Mouse (Mus musculus): ENCODE data around the gene Zfp787. TPM values are rescaled to one million over a fixed set of nuclear protein-coding genes. Genes with fewer than 3 reads are reported as not detected.

The Zfp787 gene
- polyA plus RNA-seq, 1 experiment, result 38.4 TPM

- TF ChIP-seq POLR2A (IDR thresholded peaks at IDR 0.05; ENCODE audit: borderline replicate concordance, extremely low read depth, low read depth, low read length) (no peak), CTCF (IDR thresholded peaks at IDR 0.05; ENCODE audit: insufficient read depth, low read length) (no peak)
- Histone ChIP-seq H3K4me3 (replicated peaks; ENCODE audit: extremely low read depth, low read depth, low read length) (no peak overlapping the region), H3K4me1 (ENCODE audit: control insufficient read depth, insufficient read depth, low read length) (peaks cover 6% of the 10 kb centered on the region)
- no peak for DNase-seq
- 47% methylated on average over 9 of the region's 9 CpGs for WGBS
Measured at GRCm38 (mm10) chr7:6170391-6170790, 14.6 kb upstream of the Zfp787 start.

- WGBS, result 41% methylated on average over 3 of the region's 3 CpGs
- Histone ChIP-seq H3K4me3 (replicated peaks; ENCODE audit: extremely low read depth, low read depth, low read length) (no peak overlapping the region), H3K4me1 (ENCODE audit: control insufficient read depth, insufficient read depth, low read length) (peaks cover 4% of the 10 kb centered on the region)
- TF ChIP-seq POLR2A (IDR thresholded peaks at IDR 0.05; ENCODE audit: borderline replicate concordance, extremely low read depth, low read depth, low read length) (no peak), CTCF (IDR thresholded peaks at IDR 0.05; ENCODE audit: insufficient read depth, low read length) (no peak)
- DNase-seq, result no peak
Measured at GRCm38 (mm10) chr7:6169403-6169802, 13.6 kb upstream of the Zfp787 start.

GRCm38 (mm10) chr7:6164671-6165070 lies 8.9 kb upstream of the Zfp787 start:
- DNase-seq, result no peak
- 50% methylated on average over 5 of the region's 5 CpGs for WGBS
- Histone ChIP-seq H3K4me3 (replicated peaks; ENCODE audit: extremely low read depth, low read depth, low read length) (no peak overlapping the region), H3K4me1 (ENCODE audit: control insufficient read depth, insufficient read depth, low read length) (peaks cover 2% of the 10 kb centered on the region; the same call in 1 of the 2 replicates)
- no peak for TF ChIP-seq CTCF (IDR thresholded peaks at IDR 0.05; ENCODE audit: insufficient read depth, low read length)
- TF ChIP-seq POLR2A (IDR thresholded peaks at IDR 0.05; ENCODE audit: borderline replicate concordance, extremely low read depth, low read depth, low read length), result no peak

- DNase-seq, result no peak
- WGBS, result 64% methylated on average over 4 of the region's 4 CpGs
- Histone ChIP-seq H3K4me3 (replicated peaks; ENCODE audit: extremely low read depth, low read depth, low read length) (no peak overlapping the region), H3K4me1 (ENCODE audit: control insufficient read depth, insufficient read depth, low read length) (peaks cover 2% of the 10 kb centered on the region; the same call in 1 of the 2 replicates)
- TF ChIP-seq CTCF (IDR thresholded peaks at IDR 0.05; ENCODE audit: insufficient read depth, low read length) (no peak), POLR2A (IDR thresholded peaks at IDR 0.05; ENCODE audit: borderline replicate concordance, extremely low read depth, low read depth, low read length) (no peak)
Measured at GRCm38 (mm10) chr7:6162172-6162571, 6.4 kb upstream of the Zfp787 start.

GRCm38 (mm10) chr7:6161541-6161940 lies 5.7 kb upstream of the Zfp787 start:
- TF ChIP-seq CTCF (IDR thresholded peaks at IDR 0.05; ENCODE audit: insufficient read depth, low read length) (no peak), POLR2A (IDR thresholded peaks at IDR 0.05; ENCODE audit: borderline replicate concordance, extremely low read depth, low read depth, low read length) (no peak)
- peaks cover 6% of the 10 kb centered on the region for H3K4me1 ChIP-seq (ENCODE audit: control insufficient read depth, insufficient read depth, low read length)
- no peak for DNase-seq
- H3K4me3 ChIP-seq (replicated peaks; ENCODE audit: extremely low read depth, low read depth, low read length), result no peak overlapping the region
- 40% methylated on average over 3 of the region's 3 CpGs for WGBS

GRCm38 (mm10) chr7:6159604-6160003 lies 3.8 kb upstream of the Zfp787 start:
- TF ChIP-seq POLR2A (IDR thresholded peaks at IDR 0.05; ENCODE audit: borderline replicate concordance, extremely low read depth, low read depth, low read length) (no peak), CTCF (IDR thresholded peaks at IDR 0.05; ENCODE audit: insufficient read depth, low read length) (no peak)
- no peak for DNase-seq
- peaks cover 6% of the 10 kb centered on the region for H3K4me1 ChIP-seq (ENCODE audit: control insufficient read depth, insufficient read depth, low read length)
- no peak overlapping the region for H3K4me3 ChIP-seq (replicated peaks; ENCODE audit: extremely low read depth, low read depth, low read length)
- 82% methylated on average over 3 of the region's 3 CpGs for WGBS

- WGBS, result 41% methylated on average over 1 of the region's 1 CpGs
- TF ChIP-seq POLR2A (IDR thresholded peaks at IDR 0.05; ENCODE audit: borderline replicate concordance, extremely low read depth, low read depth, low read length), result no peak
- TF ChIP-seq CTCF (IDR thresholded peaks at IDR 0.05; ENCODE audit: insufficient read depth, low read length), result no peak
Measured at GRCm38 (mm10) chr7:6157479-6157878, 1.7 kb upstream of the Zfp787 start.

GRCm38 (mm10) chr7:6156901-6157472 lies 1.2 kb upstream of the Zfp787 start:
- Histone ChIP-seq H3K4me3 (replicated peaks; ENCODE audit: extremely low read depth, low read depth, low read length) (no peak overlapping the region), H3K4me1 (ENCODE audit: control insufficient read depth, insufficient read depth, low read length) (peaks cover 16% of the 10 kb centered on the region)
- no peak for TF ChIP-seq CTCF (IDR thresholded peaks at IDR 0.05; ENCODE audit: insufficient read depth, low read length)
- no peak for TF ChIP-seq POLR2A (IDR thresholded peaks at IDR 0.05; ENCODE audit: borderline replicate concordance, extremely low read depth, low read depth, low read length)
- DNase-seq, result no peak
- 33% methylated on average over 9 of the region's 9 CpGs for WGBS

More at GRCm38 (mm10) chr7:6157479-6157878, 1.7 kb upstream of the Zfp787 start:
- H3K4me3 ChIP-seq (replicated peaks; ENCODE audit: extremely low read depth, low read depth, low read length), result no peak overlapping the region
- no peak for DNase-seq
- H3K4me1 ChIP-seq (ENCODE audit: control insufficient read depth, insufficient read depth, low read length), result peaks cover 15% of the 10 kb centered on the region

GRCm38 (mm10) chr7:6155031-6155872 lies 545 bp downstream of the Zfp787 start:
- Histone ChIP-seq H3K4me3 (replicated peaks; ENCODE audit: extremely low read depth, low read depth, low read length) (peak overlapping the region; percentile 72), H3K4me1 (ENCODE audit: control insufficient read depth, insufficient read depth, low read length) (peaks cover 23% of the 10 kb centered on the region)
- TF ChIP-seq CTCF (IDR thresholded peaks at IDR 0.05; ENCODE audit: insufficient read depth, low read length), result no peak
- TF ChIP-seq POLR2A (IDR thresholded peaks at IDR 0.05; ENCODE audit: borderline replicate concordance, extremely low read depth, low read depth, low read length), result peak; percentile 45; the same call in 1 of the 2 replicates
- peak; percentile 81 for DNase-seq
- under 1% methylated on average over 84 of the region's 85 CpGs for WGBS
